In genomic region chr6:87730141-87730540, GRCm38 (mm10) we compare ENCODE assay signal across 9 mouse cellular contexts. TPM values are rescaled to one million over a fixed set of nuclear protein-coding genes. Genes with fewer than 3 reads are reported as not detected.
DNase-seq lines count a peak whose midpoint lies in the region; ATAC-seq lines count a peak whose summit lies in the region.
"Had no signal": no experiment of that assay in that cellular context is flagged by ENCODE, and none has a peak within 500 bp of the region (broad histone marks: within the 10 kb centered on the region; RNA-seq: fewer than 3 reads in every experiment).

No protein-coding gene starts in this region.

- H3K36me3 ChIP-seq in heart, embryonic 15.5 days, result no peaks in the 10 kb centered on the region
- H3K36me3 ChIP-seq in embryonic facial prominence, embryonic 10.5 days (replicated peaks), result no peaks in the 10 kb centered on the region
- no peaks in the 10 kb centered on the region for H3K36me3 ChIP-seq in hindbrain, embryonic 12.5 days
- H3K36me3 ChIP-seq in midbrain, embryonic 10.5 days, result peaks cover 7% of the 10 kb centered on the region

- peaks cover 52% of the 10 kb centered on the region for H3K27me3 ChIP-seq in heart, embryonic 15.5 days
- peaks cover 89% of the 10 kb centered on the region for H3K27me3 ChIP-seq in embryonic facial prominence, embryonic 10.5 days (replicated peaks; ENCODE audit: low read depth, poor library complexity, severe bottlenecking)
- peaks cover 57% of the 10 kb centered on the region for H3K27me3 ChIP-seq in hindbrain, embryonic 12.5 days
- peaks cover 77% of the 10 kb centered on the region for H3K27me3 ChIP-seq in midbrain, embryonic 10.5 days (ENCODE audit: low read depth, poor library complexity, severe bottlenecking)
- H3K27me3 ChIP-seq: CH12.LX had no signal

- no peak overlapping the region for H3K9ac ChIP-seq in heart, embryonic 15.5 days
- no peak overlapping the region for H3K9ac ChIP-seq in hindbrain, embryonic 12.5 days

- H3K27ac ChIP-seq in heart, embryonic 15.5 days, result no peak overlapping the region
- 0 out of 2 replicates have a peak overlapping the region, but pooled peaks have one; percentile 72 for H3K27ac ChIP-seq in embryonic facial prominence, embryonic 10.5 days (replicated peaks)
- peak overlapping the region; percentile 70 for H3K27ac ChIP-seq in hindbrain, embryonic 12.5 days
- H3K27ac ChIP-seq in midbrain, embryonic 10.5 days (replicated peaks), result peak overlapping the region; percentile 89

- peak overlapping the region; percentile 96 for H3K4me2 ChIP-seq in heart, embryonic 15.5 days
- H3K4me2 ChIP-seq in hindbrain, embryonic 12.5 days (replicated peaks), result peak overlapping the region; percentile 93

- H3K9me3 ChIP-seq in heart, embryonic 15.5 days (replicated peaks), result no peaks in the 10 kb centered on the region
- no peaks in the 10 kb centered on the region for H3K9me3 ChIP-seq in embryonic facial prominence, embryonic 10.5 days
- no peaks in the 10 kb centered on the region; the same call in 1 of the 2 replicates for H3K9me3 ChIP-seq in hindbrain, embryonic 12.5 days (replicated peaks)
- peaks cover 6% of the 10 kb centered on the region; the same call in 1 of the 2 replicates for H3K9me3 ChIP-seq in midbrain, embryonic 10.5 days (replicated peaks)

- H3K4me1 ChIP-seq in heart, embryonic 15.5 days (replicated peaks), result peaks cover 41% of the 10 kb centered on the region
- peaks cover 43% of the 10 kb centered on the region for H3K4me1 ChIP-seq in embryonic facial prominence, embryonic 10.5 days
- peaks cover 31% of the 10 kb centered on the region for H3K4me1 ChIP-seq in hindbrain, embryonic 12.5 days
- peaks cover 64% of the 10 kb centered on the region for H3K4me1 ChIP-seq in midbrain, embryonic 10.5 days

- DNase-seq in heart, adult 11 months, result no peak
- DNase-seq in embryonic facial prominence, embryonic 10.5 days (ENCODE audit: low spot score), result no peak
- DNase-seq in midbrain, embryonic 10.5 days (ENCODE audit: low spot score), result no peak
- no peak for DNase-seq in left cerebral cortex, adult 11 months (ENCODE audit: low spot score)
- no peak for DNase-seq in urinary bladder, adult 18-20 months (ENCODE audit: low spot score in 2 of 2)
- DNase-seq in gastrocnemius, postnatal 10 days, result no peak

- H3K4me3 ChIP-seq in heart, embryonic 15.5 days, result peak overlapping the region; percentile 64
- H3K4me3 ChIP-seq in embryonic facial prominence, embryonic 10.5 days, result peak overlapping the region; percentile 74
- peak overlapping the region; percentile 65 for H3K4me3 ChIP-seq in hindbrain, embryonic 12.5 days
- H3K4me3 ChIP-seq in midbrain, embryonic 10.5 days, result peak overlapping the region; percentile 78

- 19% methylated on average over 13 of the region's 13 CpGs for WGBS in heart, embryonic 15.5 days
- 11% methylated on average over 13 of the region's 13 CpGs for WGBS in embryonic facial prominence, embryonic 10.5 days
- 15% methylated on average over 13 of the region's 13 CpGs for WGBS in hindbrain, embryonic 12.5 days
- WGBS in midbrain, embryonic 10.5 days, result 12% methylated on average over 13 of the region's 13 CpGs

- no peak for ATAC-seq in heart, embryonic 15.5 days (replicated peaks; ENCODE audit: insufficient number of reproducible peaks, insufficient read depth, low FRiP score, low read depth)
- ATAC-seq in hindbrain, embryonic 12.5 days (ENCODE audit: low FRiP score), result no peak

RNA-seq across cellular contexts. Expression of gene Efcc1, which starts 0.5 kb away (rescaled TPM):
- polyA plus RNA-seq in heart, embryonic 15.5 days (2015; fragmentation: Nextera tagmentation; extraction: Ambion mirVana), result 0.77 and 0.99 TPM in 2 replicates
- 0.61 and 1.4 TPM in 2 replicates for polyA plus RNA-seq in embryonic facial prominence, embryonic 10.5 days (2016; fragmentation: Nextera tagmentation; extraction: Ambion mirVana)
- 8.2 and 9.7 TPM in 2 replicates for polyA plus RNA-seq in hindbrain, embryonic 12.5 days (2016; fragmentation: Nextera tagmentation; extraction: Ambion mirVana)
- 5.4 and 7.2 TPM in 2 replicates for polyA plus RNA-seq in midbrain, embryonic 10.5 days (2016; fragmentation: Nextera tagmentation; extraction: Ambion mirVana)
- total RNA-seq in gastrocnemius, postnatal 10 days (2021), result 1 to 10 TPM; 1.9 to 2.7 TPM
- total RNA-seq: CH12.LX had no signal

RNA-seq across cellular contexts. Expression of gene Gp9, which starts 47.7 kb away (rescaled TPM):
- 3.9 and 4.2 TPM in 2 replicates for polyA plus RNA-seq in heart, embryonic 15.5 days (2015; fragmentation: Nextera tagmentation; extraction: Ambion mirVana)
- 2.6 TPM in 2 replicates for polyA plus RNA-seq in embryonic facial prominence, embryonic 10.5 days (2016; fragmentation: Nextera tagmentation; extraction: Ambion mirVana)
- polyA plus RNA-seq in hindbrain, embryonic 12.5 days (2016; fragmentation: Nextera tagmentation; extraction: Ambion mirVana), result 1.8 and 2.6 TPM in 2 replicates
- 2.8 and 3.4 TPM in 2 replicates for polyA plus RNA-seq in midbrain, embryonic 10.5 days (2016; fragmentation: Nextera tagmentation; extraction: Ambion mirVana)
- total RNA-seq in gastrocnemius, postnatal 10 days (2021), result not detected
- total RNA-seq: CH12.LX had no signal

RNA-seq across cellular contexts. Expression of gene Aplf, which starts 58.1 kb away (rescaled TPM):
- 7.0 and 8.7 TPM in 2 replicates for polyA plus RNA-seq in heart, embryonic 15.5 days (2015; fragmentation: Nextera tagmentation; extraction: Ambion mirVana)
- 12.9 and 13.1 TPM in 2 replicates for polyA plus RNA-seq in embryonic facial prominence, embryonic 10.5 days (2016; fragmentation: Nextera tagmentation; extraction: Ambion mirVana)
- polyA plus RNA-seq in hindbrain, embryonic 12.5 days (2016; fragmentation: Nextera tagmentation; extraction: Ambion mirVana), result 13.0 and 14.4 TPM in 2 replicates
- 13.2 and 13.8 TPM in 2 replicates for polyA plus RNA-seq in midbrain, embryonic 10.5 days (2016; fragmentation: Nextera tagmentation; extraction: Ambion mirVana)
- total RNA-seq in gastrocnemius, postnatal 10 days (2021), result 1 to 10 TPM; 3.2 to 3.9 TPM
